Mouse (Mus musculus) forebrain, embryonic 15.5 days (tissue): ENCODE measurements at regions not wholly inside any gene's neighbourhood (a gene's known extent, or its start where the extent isn't known, plus 50 kb on each side); places are given as distances from the start of the nearest gene placed in this dataset.

Experiments
- ATAC-seq: fragments of 200-750 bp; cut with Nextera tagmentation; replicated peaks from 2 replicates; pipeline ENCODE4 v1.8.0; 2017; ENCODE audit warnings: mild to moderate bottlenecking, moderate TSS enrichment, moderate library complexity
- H3K27ac ChIP-seq: fragments of 300-500 bp; sonication (generic); replicated peaks from 2 replicates; pipeline ENCODE4 v1.5.1; 2015; ENCODE audit warnings: mild to moderate bottlenecking, inconsistent platforms
- H3K27me3 ChIP-seq: fragments of 300-500 bp; sonication (generic); 2 replicates; pipeline ENCODE4 v1.6.1; 2015; ENCODE audit warnings: inconsistent platforms
- H3K36me3 ChIP-seq: fragments of 300-500 bp; sonication (generic); 2 replicates; pipeline ENCODE4 v1.6.1; 2015; ENCODE audit warnings: mild to moderate bottlenecking, inconsistent platforms
- H3K4me1 ChIP-seq: fragments of 300-500 bp; sonication (generic); 2 replicates; pipeline ENCODE4 v1.6.1; 2015; ENCODE audit warnings: inconsistent platforms
- H3K4me2 ChIP-seq: fragments of 300-500 bp; sonication (generic); replicated peaks from 2 replicates; pipeline ENCODE4 v1.6.1; 2015; ENCODE audit warnings: mild to moderate bottlenecking, inconsistent platforms
- H3K4me3 ChIP-seq: fragments of 300-500 bp; sonication (generic); 2 replicates; pipeline ENCODE4 v1.5.1; 2015; ENCODE audit warnings: mild to moderate bottlenecking, inconsistent platforms
- H3K9ac ChIP-seq: fragments of 300-500 bp; sonication (generic); replicated peaks from 2 replicates; pipeline ENCODE4 v1.6.1; 2015; ENCODE audit warnings: mild to moderate bottlenecking, inconsistent platforms
- H3K9me3 ChIP-seq: fragments of 300-500 bp; sonication (generic); 2 replicates; pipeline ENCODE4 v1.6.1; 2016; ENCODE audit warnings: inconsistent platforms
- WGBS: fragments of 180-500 bp; shearing (Covaris S2); methylation state at CpG from one replicate; pipeline ENCODE4 v1.1.7; 2015; ENCODE audit warnings: mixed read lengths; 5-methylcytosine and 5-hydroxymethylcytosine counted together

- 11% methylated on average over 9 of the region's 9 CpGs for WGBS
- H3K9ac ChIP-seq: no peak overlapping the region
- ATAC-seq: peak; percentile 43
- H3K27me3 ChIP-seq: no peaks in the 10 kb centered on the region
- H3K4me1 ChIP-seq: peaks cover 57% of the 10 kb centered on the region
- no peaks in the 10 kb centered on the region for H3K36me3 ChIP-seq
- H3K27ac ChIP-seq: peak overlapping the region; percentile 86
- H3K4me3 ChIP-seq: no peak overlapping the region
- H3K4me2 ChIP-seq: peak overlapping the region; percentile 14
- H3K9me3 ChIP-seq: no peaks in the 10 kb centered on the region
These were observed 639.4 kb upstream of the Adam5 start for GRCm38 (mm10) chr8:25463532-25463931.

GRCm38 (mm10) chr8:25462492-25462891 lies 638.3 kb upstream of the Adam5 start:
- Histone ChIP-seq H3K36me3 (no peaks in the 10 kb centered on the region), H3K4me3 (no peak overlapping the region), H3K9ac (no peak overlapping the region), H3K27me3 (no peaks in the 10 kb centered on the region), H3K4me1 (peaks cover 52% of the 10 kb centered on the region), H3K9me3 (no peaks in the 10 kb centered on the region), H3K4me2 (no peak overlapping the region), H3K27ac (peak overlapping the region; percentile 51; the same call in 1 of the 2 replicates)
- no peak for ATAC-seq
- WGBS: 5% methylated on average over 4 of the region's 4 CpGs

DNA sequence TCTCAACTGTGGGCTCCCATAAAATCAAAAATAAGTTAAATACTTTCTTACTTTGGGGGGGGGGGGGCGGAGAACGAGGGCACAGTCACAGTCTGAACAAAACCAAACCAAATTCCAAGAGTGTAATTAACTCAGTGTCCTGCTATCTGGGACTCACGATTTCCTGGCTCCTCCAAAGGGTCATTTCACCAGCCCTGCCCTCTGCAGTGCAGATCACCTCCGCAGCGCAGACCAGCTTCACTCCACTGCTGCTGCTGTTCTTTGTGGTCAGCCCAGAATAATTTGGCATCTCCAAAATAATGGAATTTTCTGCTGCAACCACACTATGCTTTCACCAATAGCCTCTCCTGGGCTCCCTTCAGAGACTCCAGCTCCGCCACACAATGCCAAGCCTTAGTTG lies 631.5 kb upstream of the Adam5 start:
- ATAC-seq: no peak
- Histone ChIP-seq H3K36me3 (no peaks in the 10 kb centered on the region), H3K9me3 (no peaks in the 10 kb centered on the region), H3K4me3 (no peak overlapping the region), H3K4me1 (no peaks in the 10 kb centered on the region), H3K9ac (no peak overlapping the region), H3K27ac (no peak overlapping the region), H3K27me3 (no peaks in the 10 kb centered on the region), H3K4me2 (no peak overlapping the region)
- 67% methylated on average over 6 of the region's 6 CpGs for WGBS

DNA sequence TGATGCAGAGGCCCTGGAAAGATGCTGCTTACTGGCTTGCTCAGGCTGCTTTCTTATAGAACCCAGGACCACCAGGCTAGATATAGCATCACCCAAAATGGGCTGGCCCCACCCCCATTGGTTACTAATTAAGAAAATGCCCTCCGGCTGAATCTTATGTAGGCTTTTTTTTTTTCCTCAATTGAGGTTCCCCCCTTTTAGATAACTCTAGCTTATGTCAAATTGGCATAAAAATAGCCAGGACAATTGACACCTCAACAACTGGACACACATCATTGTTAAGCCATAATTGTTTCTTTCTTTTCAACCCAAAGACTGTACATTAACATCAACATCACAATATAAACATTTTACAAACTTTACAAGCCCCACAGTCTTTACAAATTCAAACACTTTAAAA lies 630.8 kb upstream of the Adam5 start:
- Histone ChIP-seq H3K27me3 (no peaks in the 10 kb centered on the region), H3K4me2 (no peak overlapping the region), H3K36me3 (no peaks in the 10 kb centered on the region), H3K9ac (no peak overlapping the region), H3K4me3 (no peak overlapping the region), H3K4me1 (no peaks in the 10 kb centered on the region), H3K27ac (no peak overlapping the region), H3K9me3 (no peaks in the 10 kb centered on the region)
- WGBS: 56% methylated on average over 1 of the region's 1 CpGs
- no peak for ATAC-seq

DNA sequence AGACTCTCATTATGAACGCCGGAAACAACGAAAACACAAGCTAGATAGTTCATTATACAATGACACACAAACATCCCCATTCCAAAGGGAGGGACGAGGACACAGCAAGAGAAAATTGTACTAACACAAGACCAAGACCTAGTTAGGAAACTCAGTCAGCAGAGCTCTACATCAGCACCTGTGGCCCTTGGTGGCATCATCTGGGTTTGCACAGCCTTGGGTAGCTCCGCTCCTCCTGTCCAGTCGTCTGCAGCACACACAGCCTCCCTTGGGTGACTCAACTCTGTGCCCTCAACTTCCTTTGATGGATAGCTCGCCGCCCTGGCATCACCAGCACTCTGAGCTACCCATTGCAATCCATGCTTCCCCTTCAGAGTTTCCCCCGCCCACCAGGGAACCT lies 629.7 kb upstream of the Adam5 start:
- H3K4me1 ChIP-seq: no peaks in the 10 kb centered on the region
- H3K36me3 ChIP-seq: no peaks in the 10 kb centered on the region
- H3K27me3 ChIP-seq: no peaks in the 10 kb centered on the region
- no peaks in the 10 kb centered on the region for H3K9me3 ChIP-seq
- no peak overlapping the region for H3K27ac ChIP-seq
- H3K4me3 ChIP-seq: no peak overlapping the region
- H3K9ac ChIP-seq: no peak overlapping the region
- no peak overlapping the region for H3K4me2 ChIP-seq
- no peak for ATAC-seq
- 92% methylated on average over 9 of the region's 9 CpGs for WGBS

- no peaks in the 10 kb centered on the region for H3K36me3 ChIP-seq
- no peak overlapping the region for H3K4me3 ChIP-seq
- H3K4me2 ChIP-seq: no peak overlapping the region
- H3K9me3 ChIP-seq: no peaks in the 10 kb centered on the region
- ATAC-seq: no peak
- no peak overlapping the region for H3K9ac ChIP-seq
- H3K27ac ChIP-seq: no peak overlapping the region
- no peaks in the 10 kb centered on the region for H3K4me1 ChIP-seq
- no peaks in the 10 kb centered on the region for H3K27me3 ChIP-seq
These were observed 626.4 kb upstream of the Adam5 start for GRCm38 (mm10) chr8:25450544-25450943.

GRCm38 (mm10) chr8:25449590-25449989 lies 625.4 kb upstream of the Adam5 start:
- Histone ChIP-seq H3K9ac (no peak overlapping the region), H3K36me3 (no peaks in the 10 kb centered on the region), H3K27ac (no peak overlapping the region), H3K4me1 (no peaks in the 10 kb centered on the region), H3K27me3 (no peaks in the 10 kb centered on the region), H3K4me2 (no peak overlapping the region), H3K9me3 (no peaks in the 10 kb centered on the region), H3K4me3 (no peak overlapping the region)
- 90% methylated on average over 4 of the region's 4 CpGs for WGBS
- ATAC-seq: no peak

DNA sequence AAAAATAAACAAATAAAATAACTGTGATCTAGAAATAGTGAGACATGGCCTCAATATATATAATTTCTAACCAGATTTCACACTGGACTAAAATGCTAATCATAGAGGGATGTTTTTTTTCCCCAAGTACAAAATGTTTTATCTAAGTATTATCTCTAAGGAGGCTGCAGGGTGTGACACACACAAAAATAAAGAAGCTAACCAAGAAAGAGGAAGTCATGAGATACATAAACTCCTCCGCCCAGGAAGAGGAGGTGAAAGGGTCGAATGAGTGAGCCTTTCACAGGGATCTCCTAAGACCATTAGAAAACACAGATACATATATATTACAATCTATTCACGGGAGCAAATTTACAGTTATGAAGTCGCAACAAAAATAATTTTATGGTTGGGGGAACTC lies 623.7 kb upstream of the Adam5 start:
- no peak for ATAC-seq
- no peaks in the 10 kb centered on the region for H3K27me3 ChIP-seq
- no peak overlapping the region for H3K4me3 ChIP-seq
- H3K27ac ChIP-seq: no peak overlapping the region
- no peaks in the 10 kb centered on the region for H3K4me1 ChIP-seq
- no peak overlapping the region for H3K4me2 ChIP-seq
- no peak overlapping the region for H3K9ac ChIP-seq
- no peaks in the 10 kb centered on the region for H3K36me3 ChIP-seq
- 95% methylated on average over 4 of the region's 4 CpGs for WGBS
- no peaks in the 10 kb centered on the region for H3K9me3 ChIP-seq

DNA sequence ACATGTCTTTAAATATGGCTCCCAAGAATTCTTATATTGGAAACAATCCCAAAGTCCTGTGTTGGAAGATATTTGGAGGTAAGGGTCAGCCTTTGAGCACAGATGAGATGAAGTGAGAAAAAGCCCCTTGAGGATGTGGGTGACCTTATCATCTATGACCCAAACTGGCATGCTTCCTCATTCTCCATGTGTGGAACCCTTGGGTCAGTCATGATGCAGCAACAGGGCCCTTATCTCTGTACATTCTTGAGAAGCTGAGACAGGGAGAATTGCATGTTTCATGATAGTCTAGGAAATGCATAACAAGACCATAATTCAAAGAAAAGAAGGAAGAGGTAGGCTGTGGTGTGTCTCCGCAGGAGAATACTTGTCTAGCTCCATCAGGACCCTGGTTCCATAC lies 621.8 kb upstream of the Adam5 start:
- no peak for ATAC-seq
- Histone ChIP-seq H3K27me3 (no peaks in the 10 kb centered on the region), H3K4me3 (no peak overlapping the region), H3K4me2 (no peak overlapping the region), H3K36me3 (no peaks in the 10 kb centered on the region), H3K9me3 (no peaks in the 10 kb centered on the region), H3K4me1 (no peaks in the 10 kb centered on the region), H3K27ac (no peak overlapping the region), H3K9ac (no peak overlapping the region)
- 91% methylated on average over 1 of the region's 1 CpGs for WGBS

- H3K4me3 ChIP-seq: no peak overlapping the region
- H3K4me2 ChIP-seq: no peak overlapping the region
- 86% methylated on average over 5 of the region's 5 CpGs for WGBS
- H3K9ac ChIP-seq: no peak overlapping the region
- no peaks in the 10 kb centered on the region for H3K9me3 ChIP-seq
- H3K36me3 ChIP-seq: no peaks in the 10 kb centered on the region
- H3K4me1 ChIP-seq: peaks cover 4% of the 10 kb centered on the region
- ATAC-seq: no peak
- no peaks in the 10 kb centered on the region for H3K27me3 ChIP-seq
- no peak overlapping the region for H3K27ac ChIP-seq
These were observed 620.9 kb upstream of the Adam5 start for GRCm38 (mm10) chr8:25445054-25445453.

GRCm38 (mm10) chr8:25443552-25443951 lies 619.4 kb upstream of the Adam5 start:
- WGBS: 75% methylated on average over 5 of the region's 5 CpGs
- no peak overlapping the region for H3K27ac ChIP-seq
- H3K4me3 ChIP-seq: no peak overlapping the region
- H3K9me3 ChIP-seq: no peaks in the 10 kb centered on the region
- H3K36me3 ChIP-seq: no peaks in the 10 kb centered on the region
- H3K4me2 ChIP-seq: no peak overlapping the region
- no peaks in the 10 kb centered on the region for H3K27me3 ChIP-seq
- H3K4me1 ChIP-seq: peaks cover 4% of the 10 kb centered on the region
- ATAC-seq: no peak
- H3K9ac ChIP-seq: no peak overlapping the region

DNA sequence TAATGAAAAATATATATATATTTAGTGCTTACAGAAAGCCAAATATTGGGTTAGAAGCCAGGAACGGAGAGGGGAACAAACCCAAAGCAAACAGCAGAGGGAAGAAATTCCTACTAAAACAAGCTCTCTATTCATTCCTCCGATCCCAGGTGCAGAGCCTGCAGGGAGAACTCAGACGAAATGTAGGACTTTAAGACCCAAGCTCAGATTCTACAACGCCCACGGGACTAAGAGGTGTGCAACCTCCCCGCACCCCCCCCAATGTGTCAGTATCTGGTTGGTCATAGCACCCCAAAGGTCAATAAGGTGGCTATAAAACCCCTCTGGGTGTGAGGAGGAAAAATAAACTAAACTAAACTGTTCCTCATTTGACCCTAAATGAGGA lies 616.9 kb upstream of the Adam5 start:
- Histone ChIP-seq H3K4me2 (no peak overlapping the region), H3K4me1 (peaks cover 4% of the 10 kb centered on the region), H3K9ac (no peak overlapping the region), H3K36me3 (no peaks in the 10 kb centered on the region), H3K27ac (no peak overlapping the region), H3K27me3 (no peaks in the 10 kb centered on the region), H3K9me3 (no peaks in the 10 kb centered on the region), H3K4me3 (no peak overlapping the region)
- WGBS: 58% methylated on average over 6 of the region's 6 CpGs
- ATAC-seq: no peak

GRCm38 (mm10) chr8:25440391-25441056 lies 616.4 kb upstream of the Adam5 start:
- Histone ChIP-seq H3K27ac (no peak overlapping the region), H3K27me3 (no peaks in the 10 kb centered on the region), H3K4me3 (no peak overlapping the region), H3K9ac (no peak overlapping the region), H3K36me3 (no peaks in the 10 kb centered on the region), H3K4me2 (no peak overlapping the region; the same call in 1 of the 2 replicates), H3K9me3 (no peaks in the 10 kb centered on the region), H3K4me1 (peaks cover 4% of the 10 kb centered on the region)
- peak; percentile 38; the same call in 1 of the 2 replicates for ATAC-seq
- 30% methylated on average over 12 of the region's 13 CpGs for WGBS
